7 mouse cellular contexts compared by ENCODE assay signal in genomic region chr11:3330566-3330965, GRCm38 (mm10). TPM values are rescaled to one million over a fixed set of nuclear protein-coding genes. Genes with fewer than 3 reads are reported as not detected.
A peak's percentile ranks its signal among the peaks of the same experiment; 100 is the strongest.
DNase-seq lines count a peak whose midpoint lies in the region; ATAC-seq lines count a peak whose summit lies in the region.

No protein-coding gene starts in this region.

- H3K4me2 ChIP-seq in embryonic facial prominence, embryonic 12.5 days (replicated peaks), result peak overlapping the region; percentile 92
- H3K4me2 ChIP-seq in limb, embryonic 12.5 days, result peak overlapping the region; percentile 97
- peak overlapping the region; percentile 99 for H3K4me2 ChIP-seq in midbrain, embryonic 13.5 days (replicated peaks)

- no peak for ATAC-seq in embryonic facial prominence, embryonic 12.5 days (ENCODE audit: insufficient number of reproducible peaks, insufficient read depth, low FRiP score, low TSS enrichment)
- no peak for ATAC-seq in limb, embryonic 12.5 days (ENCODE audit: insufficient number of reproducible peaks, insufficient read depth, low FRiP score, low TSS enrichment, low read depth)
- peak; percentile 24; the same call in 1 of the 2 replicates for ATAC-seq in midbrain, embryonic 13.5 days

- H3K4me1 ChIP-seq in embryonic facial prominence, embryonic 12.5 days, result peaks cover 24% of the 10 kb centered on the region
- H3K4me1 ChIP-seq in limb, embryonic 12.5 days (replicated peaks), result peaks cover 31% of the 10 kb centered on the region
- H3K4me1 ChIP-seq in midbrain, embryonic 13.5 days (replicated peaks), result peaks cover 30% of the 10 kb centered on the region

- DNase-seq in adrenal gland, postnatal 14 days, result peak; percentile 91
- peak; percentile 90 for DNase-seq in heart, adult 8-10 months (ENCODE audit: low spot score)
- DNase-seq in kidney, adult 8-10 months, result peak; percentile 81 to 84
- peak; percentile 50 for DNase-seq in spleen, adult 12 weeks (ENCODE audit: low spot score)

- no peaks in the 10 kb centered on the region for H3K27me3 ChIP-seq in embryonic facial prominence, embryonic 12.5 days
- peaks cover 5% of the 10 kb centered on the region for H3K27me3 ChIP-seq in limb, embryonic 12.5 days
- H3K27me3 ChIP-seq in midbrain, embryonic 13.5 days, result 0 out of 2 replicates have a peak, but pooled peaks cover 5% of the 10 kb centered on the region

- under 1% methylated on average over 9 of the region's 9 CpGs for WGBS in embryonic facial prominence, embryonic 12.5 days
- 2% methylated on average over 9 of the region's 9 CpGs for WGBS in limb, embryonic 12.5 days
- 1% methylated on average over 9 of the region's 9 CpGs for WGBS in midbrain, embryonic 13.5 days

- H3K9me3 ChIP-seq in embryonic facial prominence, embryonic 12.5 days, result no peaks in the 10 kb centered on the region
- H3K9me3 ChIP-seq in limb, embryonic 12.5 days, result no peaks in the 10 kb centered on the region
- H3K9me3 ChIP-seq in midbrain, embryonic 13.5 days, result no peaks in the 10 kb centered on the region

- H3K36me3 ChIP-seq in embryonic facial prominence, embryonic 12.5 days, result no peaks in the 10 kb centered on the region
- H3K36me3 ChIP-seq in limb, embryonic 12.5 days, result no peaks in the 10 kb centered on the region; the same call in 1 of the 2 replicates
- 0 out of 2 replicates have a peak, but pooled peaks cover 10% of the 10 kb centered on the region for H3K36me3 ChIP-seq in midbrain, embryonic 13.5 days

- H3K27ac ChIP-seq in embryonic facial prominence, embryonic 12.5 days, result peak overlapping the region; percentile 75
- peak overlapping the region; percentile 72; the same call in 1 of the 2 replicates for H3K27ac ChIP-seq in limb, embryonic 12.5 days
- peak overlapping the region; percentile 67 for H3K27ac ChIP-seq in midbrain, embryonic 13.5 days

- peak overlapping the region; percentile 46 for H3K9ac ChIP-seq in embryonic facial prominence, embryonic 12.5 days
- H3K9ac ChIP-seq in limb, embryonic 12.5 days (replicated peaks), result peak overlapping the region; percentile 62
- H3K9ac ChIP-seq in midbrain, embryonic 13.5 days (replicated peaks), result peak overlapping the region; percentile 75

- H3K4me3 ChIP-seq in embryonic facial prominence, embryonic 12.5 days, result peak overlapping the region; percentile 43
- peak overlapping the region; percentile 51 for H3K4me3 ChIP-seq in limb, embryonic 12.5 days (replicated peaks)
- peak overlapping the region; percentile 61 for H3K4me3 ChIP-seq in midbrain, embryonic 13.5 days (replicated peaks)

RNA-seq across cellular contexts. Expression of gene Pik3ip1, which starts 0.4 kb away (rescaled TPM):
- 11.1 and 24.2 TPM in 2 replicates for total RNA-seq in adrenal gland, postnatal 14 days (2021)
- 12.4 and 15.1 TPM in 2 replicates for polyA plus RNA-seq in embryonic facial prominence, embryonic 12.5 days (2016; fragmentation: Nextera tagmentation; extraction: Ambion mirVana)
- total RNA-seq in heart, adult 8-10 months (2022), result 10 to 100 TPM; 37.3 to 67.8 (median 56.9) TPM
- 15.1 and 18.8 TPM in 2 replicates for polyA plus RNA-seq in limb, embryonic 12.5 days (2016; fragmentation: Nextera tagmentation; extraction: Ambion mirVana)
- 24.2 and 25.1 TPM in 2 replicates for polyA plus RNA-seq in midbrain, embryonic 13.5 days (2015; fragmentation: Nextera tagmentation; extraction: Ambion mirVana)

RNA-seq across cellular contexts. Expression of gene Patz1, which starts 41.9 kb away (rescaled TPM):
- total RNA-seq in adrenal gland, postnatal 14 days (2021), result 31.6 and 38.3 TPM in 2 replicates
- polyA plus RNA-seq in embryonic facial prominence, embryonic 12.5 days (2016; fragmentation: Nextera tagmentation; extraction: Ambion mirVana), result 84.3 and 85.3 TPM in 2 replicates
- total RNA-seq in heart, adult 8-10 months (2022), result 10 to 100 TPM; 21.3 to 33.6 (median 25.4) TPM
- 72.2 and 75.0 TPM in 2 replicates for polyA plus RNA-seq in limb, embryonic 12.5 days (2016; fragmentation: Nextera tagmentation; extraction: Ambion mirVana)
- polyA plus RNA-seq in midbrain, embryonic 13.5 days (2015; fragmentation: Nextera tagmentation; extraction: Ambion mirVana), result 94.6 and 106 TPM in 2 replicates
